Mouse (Mus musculus) limb, embryonic 13.5 days (tissue): Measurements from ENCODE around the gene Gtf2i. TPM values are rescaled to one million over a fixed set of nuclear protein-coding genes. Genes with fewer than 3 reads are reported as not detected.
A peak's percentile ranks its signal among the peaks of the same experiment; 100 is the strongest.
"Not testable (repeated sequence)": the region's sequence is repeated elsewhere in the genome, so short reads cannot be mapped to it uniquely, and the experiment has no call there.

Source experiments
- ATAC-seq: fragments of 200-750 bp; cut with Nextera tagmentation; 2 replicates; pipeline ENCODE4 v1.8.0; 2017; ENCODE audit warnings: low read depth, moderate number of reproducible peaks, moderate TSS enrichment; ENCODE audit not compliant: low FRiP score
- H3K27ac ChIP-seq: fragments of 300-500 bp; sonication (generic); 2 replicates; pipeline ENCODE4 v1.5.1; 2015; ENCODE audit warnings: inconsistent platforms, mild to moderate bottlenecking, moderate library complexity
- H3K27me3 ChIP-seq: fragments of 300-500 bp; sonication (generic); 2 replicates; pipeline ENCODE4 v1.6.1; 2015; ENCODE audit warnings: mild to moderate bottlenecking, inconsistent platforms
- H3K36me3 ChIP-seq: fragments of 300-500 bp; sonication (generic); 2 replicates; pipeline ENCODE4 v1.6.1; 2015; ENCODE audit warnings: inconsistent platforms, mild to moderate bottlenecking, moderate library complexity
- H3K4me1 ChIP-seq: fragments of 300-500 bp; sonication (generic); 2 replicates; pipeline ENCODE4 v1.6.1; 2015; ENCODE audit warnings: inconsistent platforms
- H3K4me2 ChIP-seq: fragments of 300-500 bp; sonication (generic); replicated peaks from 2 replicates; pipeline ENCODE4 v1.6.1; 2015; ENCODE audit warnings: inconsistent platforms, mild to moderate bottlenecking, moderate library complexity
- H3K4me3 ChIP-seq: fragments of 300-500 bp; sonication (generic); 2 replicates; pipeline ENCODE4 v1.5.1; 2015; ENCODE audit warnings: moderate library complexity, mild to moderate bottlenecking, inconsistent platforms
- H3K9ac ChIP-seq: fragments of 300-500 bp; sonication (generic); 2 replicates; pipeline ENCODE4 v1.6.1; 2015; ENCODE audit warnings: mild to moderate bottlenecking, inconsistent platforms
- H3K9me3 ChIP-seq: fragments of 300-500 bp; sonication (generic); 2 replicates; pipeline ENCODE4 v1.6.1; 2016; ENCODE audit warnings: inconsistent platforms
- WGBS: fragments of 180-500 bp; shearing (Covaris S2); methylation state at CpG from one replicate; pipeline ENCODE4 v1.1.7; 2015; 5-methylcytosine and 5-hydroxymethylcytosine counted together
- polyA plus RNA-seq: library from polyadenylated mRNA; unstranded; fragments of >200 nt; fragmentation: Nextera tagmentation; extraction: Ambion mirVana; gene quantifications from 2 replicates; pipeline ENCODE4 v1.2.1, GENCODE M21; 2015

Gtf2i gene
- polyA plus RNA-seq, 1 experiment from 2014 or later: 209 TPM

DNA sequence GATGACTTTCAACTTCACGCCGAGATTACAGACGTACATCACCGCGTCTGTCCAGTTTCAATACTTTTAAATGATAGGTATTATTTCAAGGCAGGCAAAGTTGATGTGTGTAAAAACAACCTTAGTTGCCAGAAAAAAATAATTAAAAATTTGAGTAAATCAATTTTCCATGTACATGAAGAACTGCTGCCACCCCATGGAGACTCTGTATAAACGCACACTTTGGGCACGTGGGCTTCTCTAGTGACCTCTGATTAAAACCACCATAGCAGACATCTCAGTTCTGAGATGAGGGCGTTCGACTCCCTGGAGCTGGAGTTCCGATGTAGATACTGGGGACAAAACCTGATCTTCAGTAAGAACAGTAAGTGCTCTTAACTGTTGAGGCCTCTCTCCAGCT is 26.8 kb upstream of the Gtf2i start:
- WGBS: 69% methylated on average over 10 of the region's 10 CpGs
- H3K27me3 ChIP-seq: no peaks in the 10 kb centered on the region
- ATAC-seq: no peak

DNA sequence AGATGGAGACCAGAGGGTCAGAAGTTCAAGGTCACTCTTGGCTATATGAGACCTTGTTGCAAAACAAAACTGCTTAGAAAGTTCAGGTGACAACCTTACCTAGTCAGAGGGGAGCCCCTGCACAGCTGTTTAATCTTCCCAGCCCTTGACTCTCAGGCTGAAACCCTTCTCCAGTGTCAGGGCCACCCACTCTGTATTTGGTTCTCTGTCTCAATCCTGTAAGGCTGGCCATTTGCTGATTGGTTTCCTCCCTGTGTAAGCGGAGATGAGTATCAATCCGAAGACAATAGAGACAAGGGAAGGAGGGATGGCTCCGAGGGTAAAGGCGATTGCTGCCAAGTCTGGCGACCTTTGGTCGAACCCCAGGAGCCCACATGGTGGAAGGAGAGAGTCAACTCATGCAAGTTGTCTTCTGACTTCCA is 25.6 kb upstream of the Gtf2i start:
- Histone ChIP-seq H3K9me3 (no peaks in the 10 kb centered on the region), H3K9ac (no peak overlapping the region), H3K36me3 (no peaks in the 10 kb centered on the region), H3K4me1 (no peaks in the 10 kb centered on the region), H3K27ac (no peak overlapping the region), H3K4me2 (no peak overlapping the region), H3K4me3 (no peak overlapping the region), H3K27me3 (no peaks in the 10 kb centered on the region)
- WGBS: 33% methylated on average over 6 of the region's 6 CpGs
- ATAC-seq: no peak

More for the DNA sequence above, 26.8 kb upstream of the Gtf2i start:
- Histone ChIP-seq H3K9ac (no peak overlapping the region), H3K4me1 (no peaks in the 10 kb centered on the region), H3K4me3 (no peak overlapping the region), H3K9me3 (no peaks in the 10 kb centered on the region), H3K36me3 (no peaks in the 10 kb centered on the region), H3K4me2 (no peak overlapping the region), H3K27ac (no peak overlapping the region)

DNA sequence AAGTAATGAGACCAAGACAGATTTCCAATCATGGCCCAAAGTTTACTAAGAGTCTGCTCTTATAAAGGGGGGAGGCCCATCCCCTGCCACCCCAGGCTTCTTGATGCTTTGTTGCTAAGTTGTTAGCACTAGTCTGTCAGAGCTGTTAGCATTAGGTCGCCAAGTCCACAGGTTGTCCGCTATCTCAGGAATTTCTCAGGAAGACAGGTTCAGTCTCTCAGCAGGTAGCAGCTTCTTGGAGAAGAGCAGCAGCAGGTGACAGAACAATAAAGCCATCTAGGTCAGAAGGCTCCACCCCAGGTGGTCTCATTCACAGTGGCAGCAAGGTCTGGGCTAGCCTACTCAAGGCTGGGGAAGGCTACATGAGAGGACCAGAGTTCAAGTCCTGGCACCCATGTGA is 22.5 kb upstream of the Gtf2i start:
- H3K27me3 ChIP-seq, H3K4me1 ChIP-seq, H3K9me3 ChIP-seq, H3K27ac ChIP-seq, ATAC-seq, H3K36me3 ChIP-seq, H3K4me2 ChIP-seq, H3K9ac ChIP-seq, H3K4me3 ChIP-seq: not testable (repeated sequence)
- 70% methylated on average over 2 of the region's 2 CpGs for WGBS

DNA sequence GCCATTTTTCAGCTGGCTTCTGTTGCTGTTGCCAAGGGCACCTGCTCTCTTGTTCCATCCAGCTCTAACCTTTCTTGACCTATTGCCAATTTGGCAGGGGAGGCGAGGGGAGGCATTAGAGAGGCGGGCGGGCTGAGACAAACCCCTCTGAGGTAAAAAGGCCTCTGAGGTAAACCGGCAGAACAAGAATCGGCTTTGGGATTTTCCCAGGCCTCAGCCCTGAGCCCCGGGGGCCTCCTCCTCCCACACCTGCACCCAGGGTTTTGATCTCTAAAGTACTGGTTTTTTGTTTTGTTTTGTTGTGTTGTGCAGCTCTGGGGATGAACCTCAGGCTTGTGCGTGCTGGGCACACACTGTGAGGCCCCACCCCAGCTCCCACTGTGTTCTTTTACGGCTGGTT is 18.2 kb upstream of the Gtf2i start:
- no peaks in the 10 kb centered on the region for H3K27me3 ChIP-seq
- WGBS: 40% methylated on average over 8 of the region's 8 CpGs
- H3K4me1 ChIP-seq: peaks cover 5% of the 10 kb centered on the region; the same call in 1 of the 2 replicates
- no peak for ATAC-seq
- H3K9ac ChIP-seq: no peak overlapping the region
- no peak overlapping the region for H3K27ac ChIP-seq
- H3K9me3 ChIP-seq: no peaks in the 10 kb centered on the region
- H3K36me3 ChIP-seq: no peaks in the 10 kb centered on the region
- no peak overlapping the region for H3K4me3 ChIP-seq
- no peak overlapping the region for H3K4me2 ChIP-seq

DNA sequence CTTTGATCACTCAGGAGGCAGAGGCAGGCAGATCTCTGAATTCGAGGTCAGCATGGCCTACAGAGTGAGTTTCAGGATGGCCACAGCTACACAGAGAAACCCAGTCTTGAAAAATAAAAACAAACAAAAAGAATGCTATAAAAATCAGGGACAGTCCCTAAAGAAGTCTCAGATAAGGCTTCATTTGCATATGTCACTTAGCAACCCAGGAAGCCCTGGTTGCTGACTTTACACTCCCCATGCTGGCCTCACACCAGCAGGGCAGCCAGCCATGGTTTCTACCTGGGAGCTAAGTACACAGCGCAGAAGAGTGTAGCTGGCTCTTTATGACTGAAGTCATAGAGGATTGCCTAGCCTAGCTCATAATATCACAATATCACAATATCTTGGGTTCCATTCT is 15.5 kb upstream of the Gtf2i start:
- 89% methylated on average over 2 of the region's 2 CpGs for WGBS
- H3K27me3 ChIP-seq: no peaks in the 10 kb centered on the region

DNA sequence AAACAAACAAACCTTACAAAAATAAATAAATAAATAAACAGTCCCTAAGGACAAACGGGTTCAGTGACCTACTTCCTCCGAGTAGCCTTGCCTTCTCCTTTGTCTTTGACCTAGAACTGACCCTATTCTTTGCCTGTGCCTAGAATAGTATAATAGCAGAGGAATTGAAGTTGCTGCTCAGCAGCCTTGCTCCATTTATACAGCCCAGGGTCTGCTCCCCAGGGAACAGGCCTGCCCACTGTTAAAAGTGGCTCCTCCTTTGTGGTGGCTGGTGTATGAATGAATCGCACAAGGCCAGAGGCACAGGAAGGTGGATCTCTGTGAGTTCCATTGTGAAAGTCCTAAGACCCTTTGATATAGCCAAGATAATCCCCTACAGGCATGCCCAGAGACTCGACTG is 14.8 kb upstream of the Gtf2i start:
- Histone ChIP-seq H3K4me3 (no peak overlapping the region), H3K9ac (no peak overlapping the region), H3K9me3 (no peaks in the 10 kb centered on the region), H3K27ac (no peak overlapping the region), H3K27me3 (no peaks in the 10 kb centered on the region), H3K4me1 (peaks cover 5% of the 10 kb centered on the region), H3K36me3 (no peaks in the 10 kb centered on the region), H3K4me2 (no peak overlapping the region)
- no peak for ATAC-seq
- 72% methylated on average over 4 of the region's 4 CpGs for WGBS

More for the DNA sequence above, 15.5 kb upstream of the Gtf2i start:
- Histone ChIP-seq H3K4me2 (no peak overlapping the region), H3K36me3 (no peaks in the 10 kb centered on the region), H3K9ac (no peak overlapping the region), H3K9me3 (no peaks in the 10 kb centered on the region), H3K4me3 (no peak overlapping the region), H3K4me1 (peaks cover 5% of the 10 kb centered on the region; the same call in 1 of the 2 replicates), H3K27ac (no peak overlapping the region)
- ATAC-seq: no peak

DNA sequence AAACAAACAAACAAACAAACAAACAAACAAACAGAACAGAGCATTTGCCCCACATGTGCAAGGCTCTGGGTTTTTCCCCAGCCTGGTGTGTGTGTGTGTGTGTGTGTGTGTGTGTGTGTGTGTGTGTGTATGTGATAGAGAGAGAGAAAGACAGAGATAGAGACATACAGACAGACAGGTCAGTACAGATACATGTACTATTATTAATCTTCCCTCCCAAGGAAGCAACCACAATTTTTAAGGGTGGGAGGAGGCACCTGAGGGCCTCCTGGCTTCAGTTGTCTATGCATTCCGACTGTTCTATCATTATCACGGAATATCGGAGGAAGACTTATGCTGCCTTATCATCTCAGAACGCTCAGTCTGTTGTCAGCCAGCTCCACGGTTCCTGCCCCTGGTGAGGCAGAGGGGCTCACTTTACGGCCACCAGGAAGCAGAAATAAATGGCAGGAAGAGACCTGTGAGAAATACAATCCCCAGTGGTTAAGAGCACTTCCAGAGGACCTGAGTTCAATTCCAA is 14.0 kb upstream of the Gtf2i start:
- no peaks in the 10 kb centered on the region for H3K9me3 ChIP-seq
- no peak for ATAC-seq
- no peak overlapping the region for H3K4me3 ChIP-seq
- peaks cover 11% of the 10 kb centered on the region for H3K4me1 ChIP-seq
- H3K36me3 ChIP-seq: no peaks in the 10 kb centered on the region
- no peak overlapping the region for H3K9ac ChIP-seq
- H3K27me3 ChIP-seq: no peaks in the 10 kb centered on the region
- H3K4me2 ChIP-seq: no peak overlapping the region
- H3K27ac ChIP-seq: no peak overlapping the region
- 82% methylated on average over 6 of the region's 6 CpGs for WGBS

DNA sequence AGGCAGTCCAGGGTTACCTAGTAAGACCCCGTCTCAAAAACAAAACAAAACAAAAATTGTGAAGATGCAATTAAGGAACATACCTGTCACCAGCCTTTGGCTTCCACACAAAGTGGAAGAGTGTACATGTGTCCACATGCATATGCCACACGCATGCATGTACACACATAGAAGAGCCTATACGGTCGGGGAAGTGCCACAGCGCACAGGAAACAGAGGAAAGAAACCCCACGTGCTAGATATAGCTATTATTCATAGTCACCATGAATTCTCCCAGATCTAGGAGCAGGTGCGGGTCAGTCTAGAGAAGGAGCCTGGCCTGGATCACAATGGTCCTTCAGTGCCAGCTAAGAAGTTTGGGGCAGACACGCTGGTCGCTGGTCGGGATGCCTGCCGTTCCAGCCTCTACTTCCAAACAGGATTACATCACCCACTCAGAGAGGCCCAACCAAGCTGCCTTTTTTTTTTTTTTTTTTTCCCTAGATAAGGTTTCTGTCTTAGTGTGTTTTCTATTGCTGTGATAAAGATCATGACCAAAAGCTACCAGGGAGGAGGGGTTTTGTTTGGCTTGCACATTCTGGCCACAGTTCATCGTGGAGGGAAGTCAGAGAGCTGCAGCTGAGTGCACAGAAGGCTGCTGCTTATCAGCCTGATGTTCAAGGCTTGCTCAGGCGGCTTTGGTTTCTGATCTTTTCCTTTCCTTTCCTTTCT is 11.5 kb upstream of the Gtf2i start:
- H3K27me3 ChIP-seq: no peaks in the 10 kb centered on the region
- H3K9ac ChIP-seq: no peak overlapping the region
- H3K4me2 ChIP-seq: no peak overlapping the region
- H3K27ac ChIP-seq: no peak overlapping the region
- ATAC-seq: no peak
- H3K4me1 ChIP-seq: peaks cover 6% of the 10 kb centered on the region; the same call in 1 of the 2 replicates
- 78% methylated on average over 13 of the region's 13 CpGs for WGBS
- no peak overlapping the region for H3K4me3 ChIP-seq
- H3K36me3 ChIP-seq: no peaks in the 10 kb centered on the region
- no peaks in the 10 kb centered on the region for H3K9me3 ChIP-seq

DNA sequence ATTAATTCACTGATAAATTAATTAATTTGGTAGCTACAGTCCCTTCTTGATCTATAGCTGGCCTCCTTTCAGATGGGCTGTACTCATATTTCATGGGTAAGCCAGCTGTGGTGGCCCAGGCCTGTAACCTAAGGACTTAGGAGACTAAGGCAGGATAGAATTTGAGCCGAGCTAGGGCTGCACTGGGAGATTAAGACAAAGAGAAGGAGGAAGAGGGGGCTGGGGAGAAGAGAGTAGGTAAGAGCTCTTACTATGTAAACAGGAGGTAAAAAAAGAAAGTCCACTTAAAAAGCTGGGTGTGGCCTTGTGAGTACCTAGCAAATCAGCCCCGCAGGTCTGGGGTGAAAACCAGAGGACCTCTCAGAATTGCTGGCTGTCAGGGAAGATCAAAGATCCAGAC is 9.3 kb upstream of the Gtf2i start:
- Histone ChIP-seq H3K9me3 (no peaks in the 10 kb centered on the region), H3K4me3 (no peak overlapping the region), H3K36me3 (no peaks in the 10 kb centered on the region), H3K4me2 (no peak overlapping the region), H3K27ac (no peak overlapping the region), H3K27me3 (no peaks in the 10 kb centered on the region), H3K9ac (peak overlapping the region; percentile 25; the same call in 1 of the 2 replicates), H3K4me1 (peaks cover 6% of the 10 kb centered on the region; the same call in 1 of the 2 replicates)
- 13% methylated on average over 2 of the region's 2 CpGs for WGBS
- no peak for ATAC-seq

DNA sequence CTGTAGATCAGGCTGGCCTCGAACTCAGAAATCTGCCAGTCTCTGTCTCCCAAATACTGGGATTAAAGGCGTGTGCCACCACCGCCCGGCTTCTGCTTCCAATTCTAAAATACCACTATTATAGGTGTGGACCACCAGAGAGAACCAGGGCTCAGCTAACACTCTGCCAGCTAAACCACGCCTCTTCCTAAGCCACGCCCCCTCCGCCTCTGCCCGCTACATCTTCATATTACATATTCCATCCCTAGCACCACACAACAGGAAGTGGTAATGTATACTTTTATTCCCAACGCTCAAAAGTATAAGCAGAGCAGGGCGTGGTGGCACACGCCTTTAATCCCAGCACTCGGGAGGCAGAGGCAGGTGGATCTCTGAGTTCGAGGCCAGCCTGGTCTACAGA is 8.8 kb upstream of the Gtf2i start:
- peaks cover 6% of the 10 kb centered on the region; the same call in 1 of the 2 replicates for H3K4me1 ChIP-seq
- no peak overlapping the region for H3K4me3 ChIP-seq
- no peak overlapping the region for H3K4me2 ChIP-seq
- no peaks in the 10 kb centered on the region for H3K27me3 ChIP-seq
- no peaks in the 10 kb centered on the region for H3K9me3 ChIP-seq
- H3K27ac ChIP-seq: no peak overlapping the region
- no peaks in the 10 kb centered on the region for H3K36me3 ChIP-seq
- H3K9ac ChIP-seq: no peak overlapping the region
- 91% methylated on average over 13 of the region's 13 CpGs for WGBS
- ATAC-seq: no peak

DNA sequence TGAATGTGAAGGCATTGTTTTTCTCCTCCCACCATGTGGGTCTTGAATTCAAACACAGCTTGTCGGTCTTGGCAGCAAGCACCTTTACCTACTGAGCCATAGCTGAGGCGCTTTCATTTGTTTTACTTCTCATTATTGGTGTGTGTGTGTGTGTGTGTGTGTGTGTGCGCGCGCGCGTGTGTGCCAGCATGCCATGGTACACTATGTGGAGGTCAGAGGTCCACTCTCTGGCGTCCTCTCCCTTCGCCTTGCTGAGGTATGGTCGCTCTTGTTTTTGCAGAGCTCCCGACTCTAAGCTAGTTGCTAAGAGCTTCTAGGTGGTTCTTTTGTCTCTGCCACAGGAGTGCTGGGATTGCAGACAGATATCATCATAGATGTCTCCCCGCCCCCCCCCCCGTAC is 7.8 kb upstream of the Gtf2i start:
- no peak overlapping the region for H3K4me2 ChIP-seq
- no peak overlapping the region for H3K4me3 ChIP-seq
- H3K36me3 ChIP-seq: no peaks in the 10 kb centered on the region
- H3K27ac ChIP-seq: 0 out of 2 replicates have a peak overlapping the region, but pooled peaks have one; percentile 33
- 80% methylated on average over 13 of the region's 13 CpGs for WGBS
- H3K9me3 ChIP-seq: no peaks in the 10 kb centered on the region
- H3K9ac ChIP-seq: no peak overlapping the region
- peaks cover 6% of the 10 kb centered on the region; the same call in 1 of the 2 replicates for H3K4me1 ChIP-seq
- H3K27me3 ChIP-seq: no peaks in the 10 kb centered on the region
- ATAC-seq: no peak

DNA sequence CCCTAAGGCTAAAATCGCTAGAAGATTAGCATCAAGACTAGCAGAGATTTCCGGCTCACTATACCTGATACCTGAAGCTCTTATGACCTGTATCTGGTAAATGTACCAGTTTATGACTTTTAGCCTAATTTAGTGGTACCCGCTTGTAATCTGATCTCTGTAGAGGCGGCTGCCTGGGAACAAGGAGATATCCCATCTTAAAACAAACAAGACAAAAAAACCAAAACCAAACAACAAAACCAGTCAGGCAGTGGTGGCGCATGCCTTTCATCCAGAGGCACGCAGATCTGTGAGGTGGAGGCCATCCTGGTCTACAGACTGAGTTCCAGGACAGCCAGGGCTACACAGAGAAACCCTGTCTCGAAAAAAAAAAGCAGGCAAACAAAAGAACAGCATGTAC is 7.1 kb upstream of the Gtf2i start:
- H3K4me1 ChIP-seq: peaks cover 10% of the 10 kb centered on the region
- no peak for ATAC-seq
- H3K36me3 ChIP-seq: no peaks in the 10 kb centered on the region
- H3K27me3 ChIP-seq: no peaks in the 10 kb centered on the region
- no peak overlapping the region for H3K4me3 ChIP-seq
- WGBS: 38% methylated on average over 7 of the region's 7 CpGs
- H3K27ac ChIP-seq: peak overlapping the region; percentile 33; the same call in 1 of the 2 replicates
- no peak overlapping the region for H3K9ac ChIP-seq
- H3K9me3 ChIP-seq: no peaks in the 10 kb centered on the region
- no peak overlapping the region for H3K4me2 ChIP-seq

DNA sequence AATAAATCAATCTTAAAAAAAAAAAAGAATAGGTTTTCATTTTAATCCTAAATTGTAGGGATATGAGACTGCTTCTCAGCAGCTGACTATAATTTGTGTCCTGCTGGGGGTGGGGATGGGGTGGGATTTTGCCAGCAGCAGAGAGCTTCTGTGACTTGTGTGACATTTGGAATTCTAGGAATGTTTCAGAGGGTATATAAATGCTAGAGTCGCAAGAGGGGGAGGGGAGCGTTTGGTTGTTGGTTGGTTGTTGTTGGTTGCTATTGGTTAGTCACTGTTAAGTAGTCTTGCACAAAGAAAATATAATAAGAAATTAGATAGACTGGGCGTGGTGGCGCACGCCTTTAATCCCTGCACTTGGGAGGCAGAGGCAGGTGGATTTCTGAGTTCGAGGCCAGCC is 4.3 kb upstream of the Gtf2i start:
- Histone ChIP-seq H3K27me3 (no peaks in the 10 kb centered on the region), H3K27ac (no peak overlapping the region), H3K4me2 (no peak overlapping the region), H3K36me3 (no peaks in the 10 kb centered on the region), H3K4me3 (no peak overlapping the region), H3K4me1 (peaks cover 15% of the 10 kb centered on the region), H3K9me3 (no peaks in the 10 kb centered on the region), H3K9ac (no peak overlapping the region)
- 81% methylated on average over 6 of the region's 6 CpGs for WGBS
- ATAC-seq: no peak
